Mouse (Mus musculus): ENCODE measurements around the gene Actl10. TPM values are rescaled to one million over a fixed set of nuclear protein-coding genes. Genes with fewer than 3 reads are reported as not detected.

Actl10 gene
- polyA plus RNA-seq, 1 experiment = not detected

GRCm38 (mm10) chr2:154581421-154581820 is 29.8 kb downstream of the Actl10 start:
- DNase-seq (ENCODE audit: low spot score) = no peak

- no peak for DNase-seq (ENCODE audit: low spot score)
Measured at GRCm38 (mm10) chr2:154583906-154584872, 32.6 kb downstream of the Actl10 start.

DNA sequence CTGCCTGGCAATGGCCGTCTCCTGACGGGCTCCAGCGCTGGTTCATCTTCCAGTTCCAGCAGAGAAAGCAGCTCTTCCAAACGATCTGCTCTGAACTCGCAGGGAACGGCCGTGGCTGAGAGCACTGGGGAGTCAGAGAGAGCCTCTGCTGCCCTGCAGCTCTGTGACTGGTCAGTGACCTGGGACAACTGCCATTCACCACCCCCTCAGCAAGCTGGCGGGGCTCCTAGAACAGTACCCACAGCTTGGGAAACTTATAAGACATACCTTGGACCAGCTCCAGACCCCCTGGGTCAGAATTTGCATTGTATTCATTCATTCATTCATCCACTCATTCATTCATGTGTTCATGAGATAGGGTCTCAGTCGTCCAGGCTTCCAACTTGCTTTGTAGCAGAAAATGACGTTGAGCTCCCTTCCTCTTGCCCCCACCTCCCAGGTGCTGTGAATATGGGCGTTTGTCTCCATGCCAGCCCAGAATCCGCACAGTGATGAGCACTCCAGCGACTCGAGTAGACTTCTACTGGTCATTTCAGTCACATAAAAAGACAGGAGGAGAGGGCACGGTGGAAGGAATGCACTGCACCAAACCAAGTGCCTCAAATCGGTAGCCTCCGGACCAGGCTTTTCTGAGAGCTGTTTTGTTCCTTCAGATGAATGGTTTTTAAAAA is 33.5 kb downstream of the Actl10 start:
- DNase-seq (ENCODE audit: low spot score) = no peak

- no peak for DNase-seq (ENCODE audit: low spot score)
Measured at GRCm38 (mm10) chr2:154586405-154586804, 34.8 kb downstream of the Actl10 start.

DNA sequence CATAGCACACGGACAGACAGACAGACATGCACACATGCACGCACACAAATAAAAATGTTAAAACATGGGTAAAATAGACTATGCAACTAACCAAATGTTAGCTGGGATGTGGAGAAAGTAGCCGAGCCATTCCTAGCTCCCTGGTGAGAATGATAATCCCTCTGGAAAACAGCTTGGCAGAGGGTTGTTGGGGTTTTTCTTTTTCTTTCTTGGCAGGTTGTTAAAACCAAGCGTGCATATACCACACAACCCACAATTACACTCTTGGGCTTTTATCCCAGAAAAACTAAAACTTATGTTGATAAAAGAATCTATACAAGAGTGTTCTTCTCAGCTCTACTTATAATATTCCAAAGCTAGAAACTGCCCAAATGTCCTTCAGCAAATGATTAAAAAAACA is 37.5 kb downstream of the Actl10 start:
- no peak for DNase-seq (ENCODE audit: low spot score)

- DNase-seq (ENCODE audit: low spot score) = no peak
Measured at GRCm38 (mm10) chr2:154591239-154591638, 39.7 kb downstream of the Actl10 start.

DNA sequence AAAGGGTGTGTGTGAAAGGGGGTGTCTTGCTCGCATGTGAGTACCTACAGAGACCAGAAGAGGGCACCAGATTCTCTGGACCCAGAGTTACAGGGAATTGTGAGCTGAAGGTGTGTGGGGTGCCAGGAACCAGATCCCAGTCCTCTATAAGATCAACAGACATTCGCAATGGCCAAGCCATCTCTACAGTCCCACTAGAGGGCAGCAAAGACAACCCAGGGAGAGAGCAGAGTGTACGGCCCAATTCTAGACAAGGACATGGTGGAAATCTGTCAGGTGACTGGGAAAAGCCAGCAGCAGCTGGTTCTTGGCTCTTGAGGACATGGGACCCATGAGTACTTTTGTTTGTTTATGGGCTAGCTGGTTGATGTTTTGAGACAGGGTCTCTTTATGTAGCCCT is 41.4 kb downstream of the Actl10 start:
- DNase-seq (ENCODE audit: low spot score) = no peak

DNA sequence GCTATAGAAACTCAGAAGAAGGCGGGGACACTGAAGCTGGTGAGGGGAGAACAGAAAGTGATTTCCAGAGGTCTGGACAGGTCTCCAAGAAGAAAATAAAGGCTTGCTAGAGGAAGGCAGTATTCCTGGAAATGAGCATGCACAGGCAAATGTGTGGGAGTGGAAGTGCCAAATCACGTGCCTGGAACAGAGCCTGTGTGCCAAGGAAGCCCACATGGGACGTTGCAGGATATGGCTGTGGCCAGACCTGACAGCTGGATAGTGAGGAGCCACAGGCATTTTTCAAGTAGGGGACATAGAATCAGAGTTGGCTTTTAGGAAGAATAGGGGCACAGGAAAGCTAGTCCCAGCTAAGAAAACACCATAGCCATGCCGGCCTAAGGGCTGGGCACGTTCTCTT is 44.2 kb downstream of the Actl10 start:
- DNase-seq (ENCODE audit: low spot score) = no peak

DNA sequence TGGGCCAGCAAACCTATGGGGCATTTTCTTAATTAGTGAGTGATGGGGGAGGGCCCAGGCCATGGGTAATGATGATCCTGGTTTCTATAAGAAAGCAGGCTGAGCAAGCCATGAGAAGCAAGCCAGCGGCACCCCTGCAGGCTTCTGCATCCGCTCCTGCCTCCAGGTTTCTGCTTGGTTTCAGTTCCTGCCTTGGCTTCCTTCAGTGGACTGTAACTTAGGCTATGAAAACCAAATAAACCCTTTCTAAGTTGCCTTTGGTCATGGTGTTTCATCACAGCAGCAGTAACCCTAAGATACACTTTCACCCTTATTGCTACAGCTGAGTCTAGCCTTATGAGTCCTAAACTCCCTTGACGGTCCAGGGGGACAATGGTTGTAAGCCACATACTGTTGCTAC is 45.8 kb downstream of the Actl10 start:
- DNase-seq (ENCODE audit: low spot score) = no peak

DNA sequence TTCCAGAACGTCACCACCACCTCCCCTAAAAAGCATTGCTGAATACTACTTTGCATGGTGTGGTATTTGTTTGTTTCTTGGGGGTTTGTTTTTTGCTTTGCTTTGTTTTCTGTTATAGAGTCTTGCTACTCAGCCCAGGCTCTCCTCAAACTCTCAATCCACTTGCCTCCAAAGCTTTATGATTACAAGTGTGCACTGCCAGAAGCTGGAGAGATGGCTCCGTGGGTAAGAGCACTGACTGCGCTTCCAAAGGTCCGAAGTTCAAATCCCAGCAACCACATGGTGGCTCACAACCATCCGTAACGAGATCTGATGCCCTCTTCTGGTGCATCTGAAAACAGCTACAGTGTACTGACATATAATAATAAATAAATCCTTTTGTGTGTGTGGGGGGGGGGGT is 49.0 kb downstream of the Actl10 start:
- DNase-seq (ENCODE audit: low spot score) = no peak

DNA sequence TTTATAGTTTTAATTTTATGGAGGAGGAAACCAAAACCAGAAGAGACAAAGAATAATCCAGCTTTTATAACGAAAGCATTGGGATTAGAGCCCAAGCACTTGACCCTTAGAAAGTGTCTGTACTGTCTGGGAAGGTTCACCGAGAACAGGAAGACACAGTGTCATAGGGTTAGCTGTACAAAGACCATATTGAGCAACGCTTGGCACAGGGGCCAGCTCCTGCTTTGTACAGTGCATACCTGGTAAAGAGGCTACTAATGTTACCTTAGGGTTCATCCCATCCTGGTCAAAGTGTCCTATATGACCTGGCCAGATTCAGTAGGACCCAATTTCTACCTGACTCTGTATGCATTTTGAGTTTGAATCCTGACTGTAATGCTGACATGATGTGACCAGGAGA is 49.7 kb downstream of the Actl10 start:
- no peak for DNase-seq (ENCODE audit: low spot score)

Other genes starting within 250 kb of the Actl10 start
- not detected in 2 replicates for gene Bpifb9b, start 244.5 kb upstream of the Actl10 start, polyA plus RNA-seq (2012; rRNA removed)
- 16.9 and 25.0 TPM in 2 replicates for gene Cdk5rap1, start 178.8 kb upstream of the Actl10 start, polyA plus RNA-seq (2012; rRNA removed)
- 16.5 and 17.7 TPM in 2 replicates for gene Snta1, start 143.7 kb upstream of the Actl10 start, polyA plus RNA-seq (2012; rRNA removed)
- gene Cbfa2t2, start 115.3 kb upstream of the Actl10 start, polyA plus RNA-seq (2012; rRNA removed) = 16.2 and 16.6 TPM in 2 replicates
- 0.41 and 0.44 TPM in 2 replicates for gene 1700003F12Rik, start 4.7 kb upstream of the Actl10 start, polyA plus RNA-seq (2012; rRNA removed)
- 0.62 and 1.2 TPM in 2 replicates for gene Necab3, start 7.1 kb downstream of the Actl10 start, polyA plus RNA-seq (2012; rRNA removed)
- 5.0 TPM in 2 replicates for gene E2f1, start 18.1 kb downstream of the Actl10 start, polyA plus RNA-seq (2012; rRNA removed)
- 34.3 and 37.0 TPM in 2 replicates for gene Pxmp4, start 51.9 kb downstream of the Actl10 start, polyA plus RNA-seq (2012; rRNA removed)
- 3.6 and 3.7 TPM in 2 replicates for gene Zfp341, start 61.5 kb downstream of the Actl10 start, polyA plus RNA-seq (2012; rRNA removed)
- gene 4930519P11Rik, start 61.7 kb downstream of the Actl10 start, polyA plus RNA-seq (2012; rRNA removed) = 0.43 and 0.49 TPM in 2 replicates
- 260 and 272 TPM in 2 replicates for gene Chmp4b, start 99.9 kb downstream of the Actl10 start, polyA plus RNA-seq (2012; rRNA removed)
- gene Gm14214, start 218.3 kb downstream of the Actl10 start, polyA plus RNA-seq (2012; rRNA removed) = not detected in 2 replicates
- gene Raly, start 239.3 kb downstream of the Actl10 start, polyA plus RNA-seq (2012; rRNA removed) = 196 and 218 TPM in 2 replicates
- gene a, start 239.6 kb downstream of the Actl10 start, polyA plus RNA-seq (2012; rRNA removed) = not detected in 2 replicates